Mouse (Mus musculus): ENCODE results near the gene Dvl1. TPM values are rescaled to one million over a fixed set of nuclear protein-coding genes. Genes with fewer than 3 reads are reported as not detected.

Gene Dvl1
- total and polyA plus RNA-seq, 3 experiments, result 23.9 to 55.1 (median 25.8) TPM

GRCm38 (mm10) chr4:155840076-155841002 is 6.9 kb upstream of the Dvl1 start:
- Histone ChIP-seq H3K4me2 (ENCODE audit: insufficient read depth, low read depth, poor library complexity, severe bottlenecking) (peak overlapping the region; percentile 90), H3K36me3 (replicated peaks in 1 of 2; ENCODE audit: control insufficient read depth in 1 of 2, insufficient read depth in 1 of 2, low read length in 1 of 2) (peaks cover 17 to 23% of the 10 kb centered on the region in 2 experiments), H3K27ac (ENCODE audit: insufficient read depth, low read depth) (peak overlapping the region; percentile 65; the same call in 1 of the 2 replicates), H3K79me2 (replicated peaks; ENCODE audit: control insufficient read depth, extremely low read depth, insufficient read depth, poor library complexity, severe bottlenecking) (no peaks in the 10 kb centered on the region), H3K9me3 (replicated peaks; ENCODE audit: low read length) (peaks cover 3% of the 10 kb centered on the region), H3K27me3 (replicated peaks) (no peaks in the 10 kb centered on the region), H3K4me3 (replicated peaks in 1 of 3; ENCODE audit: low read depth in 2 of 3, low read length in 2 of 3, poor library complexity in 1 of 3) (peak overlapping the region; percentile 43 to 76 (median 68)), H3K9ac (ENCODE audit: insufficient read depth, low read depth) (peak overlapping the region; percentile 71), H3K4me1 (ENCODE audit: control insufficient read depth in 1 of 2, insufficient read depth in 2 of 2) (peaks cover 18 to 28% of the 10 kb centered on the region in 2 experiments)
- in situ Hi-C loops (cut with MboI; ENCODE audit: low pct_ligation_motif_present, low pct_unique_long_range_greater_than_20kb, low sequenced_read_pairs) (no loop called here), dilution Hi-C loops (cut with MboI; ENCODE audit: extremely low pct_ligation_motif_present, extremely low pct_unique_long_range_greater_than_20kb, low sequenced_read_pairs) (no loop called here)
- DNase-seq (ENCODE audit: extremely low read depth), result no peak
- TF ChIP-seq MEF2A (IDR thresholded peaks at IDR 0.05; ENCODE audit: borderline replicate concordance, low read depth, low read length), result no peak
- TF ChIP-seq PAX5 (IDR thresholded peaks at IDR 0.05; ENCODE audit: low read length), result no peak
- no peak for TF ChIP-seq ELF1 (IDR thresholded peaks at IDR 0.05; ENCODE audit: low read depth, low read length)
- no peak for TF ChIP-seq USF1 (IDR thresholded peaks at IDR 0.05; ENCODE audit: low read depth, low read length)
- no peak for TF ChIP-seq ETS1 (conservative IDR thresholded peaks at IDR 0.05; ENCODE audit: low read depth, low read length)
- no peak for TF ChIP-seq MAFK (IDR thresholded peaks at IDR 0.05; ENCODE audit: insufficient replicate concordance, low read length)
- no peak for TF ChIP-seq CHD2 (IDR thresholded peaks at IDR 0.05; ENCODE audit: low read length)
- no peak for TF ChIP-seq IRF4 (IDR thresholded peaks at IDR 0.05; ENCODE audit: low read depth, low read length)
- TF ChIP-seq ZMIZ1 (IDR thresholded peaks at IDR 0.05; ENCODE audit: low read depth, low read length), result no peak
- no peak for TF ChIP-seq POLR2AphosphoS2 (IDR thresholded peaks at IDR 0.05; ENCODE audit: low read depth, low read length)
- no peak for TF ChIP-seq ZKSCAN1 (IDR thresholded peaks at IDR 0.05; ENCODE audit: borderline replicate concordance, low read depth, low read length)
- TF ChIP-seq GABPA (IDR thresholded peaks at IDR 0.05; ENCODE audit: insufficient replicate concordance, low read depth, low read length), result no peak
- TF ChIP-seq NELFE (IDR thresholded peaks at IDR 0.05; ENCODE audit: low read depth, low read length), result no peak
- TF ChIP-seq SIN3A (IDR thresholded peaks at IDR 0.05; ENCODE audit: low read length), result no peak
- no peak for TF ChIP-seq ZC3H11A (IDR thresholded peaks at IDR 0.05; ENCODE audit: low read depth, low read length)
- TF ChIP-seq JUND (conservative IDR thresholded peaks at IDR 0.05; ENCODE audit: low read depth, low read length), result no peak
- no peak for TF ChIP-seq RCOR1 (conservative IDR thresholded peaks at IDR 0.05; ENCODE audit: low read depth, low read length)
- no peak for TF ChIP-seq MYC (IDR thresholded peaks at IDR 0.05; ENCODE audit: low read depth, low read length)
- TF ChIP-seq MAX (IDR thresholded peaks at IDR 0.05; ENCODE audit: low read length), result no peak

Measured in CH12.LX (cell line).